8 mouse cellular contexts compared by ENCODE assay signal in genomic region chr11:98872040-98872439, GRCm38 (mm10). TPM values are rescaled to one million over a fixed set of nuclear protein-coding genes. Genes with fewer than 3 reads are reported as not detected.
DNase-seq lines count a peak whose midpoint lies in the region; ATAC-seq and TF ChIP-seq lines count a peak whose summit lies in the region.

No protein-coding gene starts in this region.

- 0 out of 2 replicates have a peak, but pooled peaks have one; percentile 56 for ATAC-seq in embryonic facial prominence, embryonic 15.5 days (ENCODE audit: insufficient number of reproducible peaks, low FRiP score, low TSS enrichment, low read depth)
- no peak for ATAC-seq in hindbrain, postnatal 0 days

- 45% methylated on average over 4 of the region's 4 CpGs for WGBS in heart, embryonic 10.5 days
- 17% methylated on average over 4 of the region's 4 CpGs for WGBS in embryonic facial prominence, embryonic 15.5 days
- 47% methylated on average over 4 of the region's 4 CpGs for WGBS in hindbrain, postnatal 0 days

- no peaks in the 10 kb centered on the region for H3K9me3 ChIP-seq in heart, embryonic 10.5 days
- H3K9me3 ChIP-seq in embryonic facial prominence, embryonic 15.5 days (replicated peaks), result no peaks in the 10 kb centered on the region
- H3K9me3 ChIP-seq in hindbrain, postnatal 0 days (ENCODE audit: low read length), result no peaks in the 10 kb centered on the region

- no peak for TF ChIP-seq CTCF in hindbrain, postnatal 0 days (IDR thresholded peaks at IDR 0.05; ENCODE audit: low read depth)

- H3K36me3 ChIP-seq in heart, embryonic 10.5 days, result peaks cover 58% of the 10 kb centered on the region
- H3K36me3 ChIP-seq in embryonic facial prominence, embryonic 15.5 days, result peaks cover 25% of the 10 kb centered on the region
- H3K36me3 ChIP-seq in hindbrain, postnatal 0 days (ENCODE audit: insufficient read depth, low read length), result no peaks in the 10 kb centered on the region

- no peak overlapping the region for H3K27ac ChIP-seq in heart, embryonic 10.5 days
- peak overlapping the region; percentile 69 for H3K27ac ChIP-seq in embryonic facial prominence, embryonic 15.5 days (replicated peaks)
- peak overlapping the region; percentile 54; the same call in 1 of the 2 replicates for H3K27ac ChIP-seq in hindbrain, postnatal 0 days

- peaks cover 28% of the 10 kb centered on the region for H3K4me1 ChIP-seq in heart, embryonic 10.5 days
- peaks cover 13% of the 10 kb centered on the region for H3K4me1 ChIP-seq in embryonic facial prominence, embryonic 15.5 days
- H3K4me1 ChIP-seq in hindbrain, postnatal 0 days (ENCODE audit: insufficient read depth, low read length), result peaks cover 12% of the 10 kb centered on the region

- no peak overlapping the region for H3K9ac ChIP-seq in embryonic facial prominence, embryonic 15.5 days
- no peak overlapping the region for H3K9ac ChIP-seq in hindbrain, postnatal 0 days (replicated peaks; ENCODE audit: low read length)

- peak; percentile 98 for DNase-seq in heart, adult 11 months
- DNase-seq in heart, embryonic 10.5 days (ENCODE audit: low spot score), result no peak
- DNase-seq in hindbrain, postnatal 0 days (ENCODE audit: low spot score), result no peak
- peak; percentile 8 for DNase-seq in mesoderm, embryonic 11.5 days (ENCODE audit: low read depth, low spot score)
- no peak for DNase-seq in neural tube, embryonic 10.5 days (ENCODE audit: extremely low spot score, low spot score)
- no peak for DNase-seq in urinary bladder, postnatal 14 days (ENCODE audit: low spot score)
- DNase-seq in ovary, postnatal 36 days (ENCODE audit: low spot score), result no peak

- H3K27me3 ChIP-seq in heart, embryonic 10.5 days (ENCODE audit: insufficient read depth, poor library complexity, severe bottlenecking), result no peaks in the 10 kb centered on the region
- H3K27me3 ChIP-seq in embryonic facial prominence, embryonic 15.5 days, result no peaks in the 10 kb centered on the region
- H3K27me3 ChIP-seq in hindbrain, postnatal 0 days (ENCODE audit: insufficient read depth, low read length), result no peaks in the 10 kb centered on the region

- H3K4me3 ChIP-seq in heart, embryonic 10.5 days, result no peak overlapping the region
- no peak overlapping the region for H3K4me3 ChIP-seq in embryonic facial prominence, embryonic 15.5 days (replicated peaks)
- no peak overlapping the region for H3K4me3 ChIP-seq in hindbrain, postnatal 0 days (ENCODE audit: low read length)

- no peak overlapping the region for H3K4me2 ChIP-seq in embryonic facial prominence, embryonic 15.5 days (replicated peaks)
- H3K4me2 ChIP-seq in hindbrain, postnatal 0 days (ENCODE audit: low read depth, low read length), result no peak overlapping the region

RNA-seq across cellular contexts. Expression of gene Wipf2, which starts 8.6 kb away (rescaled TPM):
- polyA plus RNA-seq in heart, embryonic 10.5 days (2016; fragmentation: Nextera tagmentation; extraction: Ambion mirVana), result 2.8 and 4.1 TPM in 2 replicates
- 4.8 and 5.3 TPM in 2 replicates for polyA plus RNA-seq in embryonic facial prominence, embryonic 15.5 days (2015; fragmentation: Nextera tagmentation; extraction: Ambion mirVana)
- total RNA-seq in hindbrain, postnatal 0 days (2014; rRNA removed), result 8.1 and 10.4 TPM in 2 replicates
- 3.5 and 3.7 TPM in 2 replicates for polyA plus RNA-seq in hindbrain, postnatal 0 days (2015; fragmentation: Nextera tagmentation; extraction: Ambion mirVana)

RNA-seq across cellular contexts. Expression of gene Rapgefl1, which starts 35.5 kb away (rescaled TPM):
- polyA plus RNA-seq in heart, embryonic 10.5 days (2016; fragmentation: Nextera tagmentation; extraction: Ambion mirVana), result 0.78 and 0.87 TPM in 2 replicates
- 13.0 and 13.9 TPM in 2 replicates for polyA plus RNA-seq in embryonic facial prominence, embryonic 15.5 days (2015; fragmentation: Nextera tagmentation; extraction: Ambion mirVana)
- total RNA-seq in hindbrain, postnatal 0 days (2014; rRNA removed), result 29.5 and 44.1 TPM in 2 replicates
- 11.0 TPM in 2 replicates for polyA plus RNA-seq in hindbrain, postnatal 0 days (2015; fragmentation: Nextera tagmentation; extraction: Ambion mirVana)

RNA-seq across cellular contexts. Expression of gene Cdc6, which starts 35.6 kb away (rescaled TPM):
- polyA plus RNA-seq in heart, embryonic 10.5 days (2016; fragmentation: Nextera tagmentation; extraction: Ambion mirVana), result 39.3 and 47.7 TPM in 2 replicates
- polyA plus RNA-seq in embryonic facial prominence, embryonic 15.5 days (2015; fragmentation: Nextera tagmentation; extraction: Ambion mirVana), result 22.6 and 22.7 TPM in 2 replicates
- total RNA-seq in hindbrain, postnatal 0 days (2014; rRNA removed), result 2.5 and 4.6 TPM in 2 replicates
- polyA plus RNA-seq in hindbrain, postnatal 0 days (2015; fragmentation: Nextera tagmentation; extraction: Ambion mirVana), result 3.0 and 3.4 TPM in 2 replicates

RNA-seq across cellular contexts. Expression of gene Rara, which starts 55.6 kb away (rescaled TPM):
- polyA plus RNA-seq in heart, embryonic 10.5 days (2016; fragmentation: Nextera tagmentation; extraction: Ambion mirVana), result 30.4 and 36.9 TPM in 2 replicates
- polyA plus RNA-seq in embryonic facial prominence, embryonic 15.5 days (2015; fragmentation: Nextera tagmentation; extraction: Ambion mirVana), result 50.0 and 53.5 TPM in 2 replicates
- 16.9 and 19.2 TPM in 2 replicates for total RNA-seq in hindbrain, postnatal 0 days (2014; rRNA removed)
- polyA plus RNA-seq in hindbrain, postnatal 0 days (2015; fragmentation: Nextera tagmentation; extraction: Ambion mirVana), result 8.1 and 9.5 TPM in 2 replicates

Comparison
In these comparisons a context has a peak if more than half of its experiments do, and no peak if none do; other contexts are left out.
1. DNase-seq: peak in heart, adult 11 months (single experiment) and mesoderm, embryonic 11.5 days (single experiment); none in heart, embryonic 10.5 days (single experiment), hindbrain, postnatal 0 days (single experiment), neural tube, embryonic 10.5 days (single experiment), urinary bladder, postnatal 14 days (single experiment) and ovary, postnatal 36 days (single experiment).